Mouse (Mus musculus) hindbrain, postnatal 0 days (tissue): ENCODE data around the gene Fbxl19. TPM values are rescaled to one million over a fixed set of nuclear protein-coding genes. Genes with fewer than 3 reads are reported as not detected.

Experiments
- ATAC-seq: fragments of 200-750 bp; cut with Nextera tagmentation; 2 replicates; pipeline ENCODE4 v1.8.0; 2017; ENCODE audit warnings: mild to moderate bottlenecking, moderate TSS enrichment, moderate library complexity
- DNase-seq: peaks from one replicate; pipeline ENCODE4 v3.0.0-alpha.2; 2015; ENCODE audit warnings: low spot score
- H3K27ac ChIP-seq: fragments of 300-500 bp; sonication (generic); 2 replicates; pipeline ENCODE4 v1.5.1; 2014; ENCODE audit warnings: mild to moderate bottlenecking
- H3K27me3 ChIP-seq: fragments of 300-500 bp; sonication (generic); 2 replicates; pipeline ENCODE4 v1.6.1; 2014; ENCODE audit warnings: low read length, mixed read lengths; ENCODE audit not compliant: insufficient read depth
- H3K36me3 ChIP-seq: fragments of 300-500 bp; sonication (generic); 2 replicates; pipeline ENCODE4 v1.6.1; 2014; ENCODE audit warnings: low read length, mixed read lengths; ENCODE audit not compliant: insufficient read depth
- H3K4me1 ChIP-seq: fragments of 300-500 bp; sonication (generic); 2 replicates; pipeline ENCODE4 v1.6.1; 2014; ENCODE audit warnings: antibody characterized with exemption, low read length, mixed read lengths; ENCODE audit not compliant: insufficient read depth
- H3K4me2 ChIP-seq: fragments of 300-500 bp; sonication (generic); 2 replicates; pipeline ENCODE4 v1.6.1; 2014; ENCODE audit warnings: low read depth, mild to moderate bottlenecking, low read length, moderate library complexity, mixed read lengths
- H3K4me3 ChIP-seq: fragments of 300-500 bp; sonication (generic); 2 replicates; pipeline ENCODE4 v1.5.1; 2014; ENCODE audit warnings: low read length
- H3K9ac ChIP-seq: fragments of 300-500 bp; sonication (generic); replicated peaks from 2 replicates; pipeline ENCODE4 v1.6.1; 2014; ENCODE audit warnings: mild to moderate bottlenecking, low read length, moderate library complexity, mixed read lengths
- H3K9me3 ChIP-seq: fragments of 300-500 bp; sonication (generic); 2 replicates; pipeline ENCODE4 v1.6.1; 2016; ENCODE audit warnings: low read length, mixed read lengths
- CTCF ChIP-seq: IDR thresholded peaks from 2 replicates; pipeline ENCODE4 v1.5.1; 2016; ENCODE audit warnings: antibody characterized with exemption, control low read depth, low read depth
- WGBS: fragments of 180-500 bp; shearing (Covaris S2); extraction: QIAGEN DNeasy Blood & Tissue Kit; methylation state at CpG from one replicate; pipeline ENCODE4 v1.1.7; 2014; 5-methylcytosine and 5-hydroxymethylcytosine counted together
- polyA plus RNA-seq: library from polyadenylated mRNA; unstranded; fragments of >200 nt; fragmentation: Nextera tagmentation; extraction: Ambion mirVana; gene quantifications from 2 replicates; pipeline ENCODE4 v1.2.1, GENCODE M21; 2015
- total RNA-seq: library from RNA; depleted of rRNA; stranded (reverse); fragments of >200 nt; gene quantifications from 2 replicates; pipeline ENCODE4 v1.2.3, GENCODE M21; 2014

The Fbxl19 gene
- total and polyA plus RNA-seq, 2 experiments from 2014 or later = 7.0 to 192 TPM

DNA sequence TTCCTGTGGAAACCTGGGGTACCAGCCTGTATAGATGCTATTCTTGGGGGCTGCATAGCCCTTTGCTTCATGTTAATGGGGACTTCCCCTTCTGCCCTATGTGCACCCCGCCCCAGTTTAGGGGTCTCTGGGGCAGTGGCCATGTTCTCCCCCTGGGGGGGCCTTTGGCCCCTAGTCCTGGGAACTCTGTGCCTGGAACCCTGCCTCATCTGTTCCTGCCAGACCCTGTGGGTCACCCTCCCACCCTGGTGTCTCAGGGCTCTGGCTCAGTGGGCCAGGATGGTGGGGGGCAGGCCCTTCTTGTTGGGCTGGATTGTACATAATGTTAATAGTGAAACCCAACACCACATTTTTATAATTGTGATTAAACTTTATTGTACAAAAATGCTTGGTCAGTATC lies 55.4 kb downstream of the Fbxl19 start:
- H3K4me2 ChIP-seq = no peak overlapping the region
- no peak for TF ChIP-seq CTCF
- ATAC-seq (no peak), DNase-seq (no peak)
- no peak overlapping the region for H3K27ac ChIP-seq
- no peaks in the 10 kb centered on the region for H3K9me3 ChIP-seq
- 100% methylated on average over 1 of the region's 1 CpGs for WGBS
- H3K27me3 ChIP-seq = no peaks in the 10 kb centered on the region
- H3K4me3 ChIP-seq = no peak overlapping the region
- H3K4me1 ChIP-seq = 0 out of 2 replicates have a peak, but pooled peaks cover 6% of the 10 kb centered on the region
- H3K36me3 ChIP-seq = peaks cover 52% of the 10 kb centered on the region
- no peak overlapping the region for H3K9ac ChIP-seq

DNA sequence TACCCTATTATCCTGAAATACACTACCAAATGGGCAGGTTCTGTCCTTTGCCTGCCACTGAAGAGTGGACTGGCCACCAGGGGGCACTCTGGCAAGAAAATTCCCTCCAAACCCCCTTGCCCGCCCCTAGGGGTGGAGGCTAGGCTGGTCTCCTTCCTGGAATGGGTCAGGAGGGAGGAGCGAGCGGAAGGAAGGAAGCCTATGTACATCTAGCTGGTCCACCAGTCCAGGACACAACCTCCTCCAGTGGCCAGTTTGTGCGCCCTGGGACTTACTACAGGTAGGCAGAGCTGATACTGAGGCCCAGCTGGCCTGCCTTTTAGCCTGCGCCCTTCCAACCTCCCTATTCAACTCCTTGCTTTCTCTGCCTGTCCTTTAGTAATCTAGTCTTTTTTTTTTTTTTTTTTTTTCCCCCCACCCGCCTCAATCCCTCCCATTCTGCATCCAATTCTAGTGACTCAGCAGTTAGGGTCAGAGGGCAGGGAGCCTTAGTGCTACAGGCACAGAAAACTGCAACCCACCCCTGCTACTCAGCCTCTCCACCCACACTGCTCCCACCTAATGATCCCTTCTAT lies 56.2 kb downstream of the Fbxl19 start, which contains the start of gene Hsd3b7:
Gene Hsd3b7, plus strand, starts transcription at position 170 of the 575 bp plus-strand sequence.
- H3K9me3 ChIP-seq = no peaks in the 10 kb centered on the region
- peak within 1 kb of the TSS; percentile 36 for H3K4me2 ChIP-seq
- H3K4me3 ChIP-seq = peak within 1 kb of the TSS; percentile 10; the same call in 1 of the 2 replicates
- ATAC-seq (peak; percentile 84), DNase-seq (peak; percentile 91)
- H3K4me1 ChIP-seq = 0 out of 2 replicates have a peak, but pooled peaks cover 6% of the 10 kb centered on the region
- WGBS = 22% methylated on average over 6 of the region's 6 CpGs
- peak; percentile 99 for TF ChIP-seq CTCF
- H3K9ac ChIP-seq = peak within 1 kb of the TSS; percentile 24; the same call in 1 of the 2 replicates
- peaks cover 45% of the 10 kb centered on the region for H3K36me3 ChIP-seq
- H3K27me3 ChIP-seq = no peaks in the 10 kb centered on the region
- H3K27ac ChIP-seq = peak within 1 kb of the TSS; percentile 48; the same call in 1 of the 2 replicates

DNA sequence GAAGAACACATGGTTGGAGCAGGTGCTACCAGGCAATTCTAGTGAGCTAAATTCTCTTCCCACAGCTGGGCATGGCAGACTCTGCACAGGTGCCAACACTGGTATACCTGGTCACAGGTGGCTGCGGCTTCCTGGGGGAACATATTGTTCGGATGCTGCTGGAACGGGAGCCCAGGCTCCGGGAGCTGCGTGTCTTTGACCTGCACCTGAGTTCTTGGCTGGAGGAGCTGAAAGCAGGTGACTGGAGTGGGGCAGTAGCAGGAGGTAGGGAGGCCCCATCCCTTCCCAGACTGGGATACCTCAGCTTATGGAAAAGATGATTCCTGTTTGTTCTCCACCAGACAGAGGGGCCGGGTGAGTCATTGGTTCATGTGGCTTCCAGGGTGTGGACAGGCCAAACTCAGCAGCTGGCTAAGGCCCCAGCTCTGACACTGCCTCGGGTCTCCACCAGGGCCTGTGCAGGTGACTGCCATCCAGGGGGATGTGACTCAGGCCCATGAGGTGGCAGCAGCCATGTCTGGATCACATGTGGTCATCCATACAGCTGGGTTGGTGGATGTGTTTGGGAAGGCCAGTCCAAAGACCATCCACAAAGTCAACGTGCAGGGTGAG lies 56.8 kb downstream of the Fbxl19 start:
- H3K36me3 ChIP-seq = peaks cover 39% of the 10 kb centered on the region
- H3K9me3 ChIP-seq = no peaks in the 10 kb centered on the region
- no peak overlapping the region for H3K4me3 ChIP-seq
- H3K4me1 ChIP-seq = 0 out of 2 replicates have a peak, but pooled peaks cover 6% of the 10 kb centered on the region
- DNase-seq = no peak
- H3K4me2 ChIP-seq = peak overlapping the region; percentile 36
- ATAC-seq = peak; percentile 16; the same call in 1 of the 2 replicates
- TF ChIP-seq CTCF = no peak
- peak overlapping the region; percentile 45; the same call in 1 of the 2 replicates for H3K27ac ChIP-seq
- no peaks in the 10 kb centered on the region for H3K27me3 ChIP-seq
- H3K9ac ChIP-seq = peak overlapping the region; percentile 24; the same call in 1 of the 2 replicates
- 83% methylated on average over 8 of the region's 8 CpGs for WGBS

DNA sequence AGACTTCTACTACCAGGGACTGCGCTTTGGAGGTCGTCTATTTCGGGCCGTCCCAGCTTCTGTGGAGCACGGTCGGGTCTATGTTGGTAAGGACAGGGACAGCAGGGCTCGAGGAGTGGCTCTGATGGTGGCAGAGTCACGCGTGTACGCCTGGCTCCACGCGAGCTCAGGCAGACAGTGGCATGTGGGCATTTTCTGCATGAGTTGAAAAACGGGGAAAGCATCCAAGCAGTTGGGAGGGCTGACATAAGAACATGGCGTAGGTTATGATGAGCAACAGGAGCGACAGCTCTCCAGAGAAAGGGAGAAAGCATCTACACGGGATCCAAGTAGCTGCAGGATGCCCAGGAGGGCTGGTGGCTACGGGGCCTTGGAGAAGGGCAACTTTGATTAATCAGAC lies 58.0 kb downstream of the Fbxl19 start:
- no peak for ATAC-seq
- Histone ChIP-seq H3K4me1 (0 out of 2 replicates have a peak, but pooled peaks cover 6% of the 10 kb centered on the region), H3K9ac (no peak overlapping the region), H3K27ac (peak overlapping the region; percentile 11; the same call in 1 of the 2 replicates), H3K4me3 (no peak overlapping the region), H3K36me3 (peaks cover 27% of the 10 kb centered on the region), H3K9me3 (no peaks in the 10 kb centered on the region), H3K4me2 (no peak overlapping the region), H3K27me3 (no peaks in the 10 kb centered on the region)
- peak; percentile 23 for DNase-seq
- no peak for TF ChIP-seq CTCF
- 85% methylated on average over 17 of the region's 17 CpGs for WGBS

DNA sequence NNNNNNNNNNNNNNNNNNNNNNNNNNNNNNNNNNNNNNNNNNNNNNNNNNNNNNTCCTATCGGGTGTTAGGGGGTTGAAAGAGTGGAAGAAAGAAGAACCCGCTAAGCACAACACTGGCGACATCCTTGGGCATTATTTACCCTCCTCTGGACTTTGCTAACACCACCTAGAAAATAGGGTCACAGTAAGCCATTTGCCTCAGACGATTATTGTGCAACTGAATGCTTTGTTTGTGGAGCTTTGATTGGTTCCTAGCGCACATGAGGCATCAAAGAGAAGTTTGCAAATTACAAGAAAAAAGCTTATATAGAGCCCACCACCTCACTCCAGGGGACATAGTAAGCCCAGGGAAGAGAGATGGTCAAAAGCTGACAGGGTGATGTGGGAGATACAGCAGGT lies 64.5 kb downstream of the Fbxl19 start:
- no peak for TF ChIP-seq CTCF

DNA sequence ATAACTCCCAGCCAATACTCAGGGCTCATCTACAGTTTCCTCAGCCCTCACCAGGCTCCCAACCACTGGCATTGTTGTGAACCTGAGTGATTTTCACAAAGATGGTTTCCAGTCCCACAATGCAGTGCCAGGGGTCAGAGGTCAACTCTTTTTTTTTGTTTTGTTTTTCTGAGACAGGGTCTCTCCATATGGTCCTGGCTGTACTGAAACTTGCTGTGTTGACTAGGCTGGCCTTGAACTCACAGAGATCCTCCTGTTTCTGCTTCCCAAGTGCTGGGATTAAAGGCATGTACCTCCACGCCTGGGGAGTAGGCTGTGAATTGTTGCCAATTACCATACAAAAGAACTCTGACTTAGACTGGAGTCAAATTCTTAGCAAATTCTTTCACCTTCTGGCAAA lies 65.5 kb downstream of the Fbxl19 start:
- Histone ChIP-seq H3K27me3 (no peaks in the 10 kb centered on the region), H3K36me3 (peaks cover 39% of the 10 kb centered on the region), H3K9ac (no peak overlapping the region), H3K4me3 (no peak overlapping the region), H3K4me2 (no peak overlapping the region), H3K27ac (no peak overlapping the region), H3K9me3 (no peaks in the 10 kb centered on the region), H3K4me1 (no peaks in the 10 kb centered on the region)
- ATAC-seq = no peak
- no peak for TF ChIP-seq CTCF
- DNase-seq = no peak
- WGBS = 88% methylated on average over 1 of the region's 1 CpGs

More for the DNA sequence above, 64.5 kb downstream of the Fbxl19 start:
- Histone ChIP-seq H3K27me3 (no peaks in the 10 kb centered on the region), H3K9ac (no peak overlapping the region), H3K27ac (no peak overlapping the region), H3K36me3 (peaks cover 34% of the 10 kb centered on the region; the same call in 1 of the 2 replicates), H3K4me3 (no peak overlapping the region), H3K4me2 (no peak overlapping the region), H3K4me1 (no peaks in the 10 kb centered on the region), H3K9me3 (no peaks in the 10 kb centered on the region)
- ATAC-seq = no peak
- WGBS = 71% methylated on average over 5 of the region's 5 CpGs
- no peak for DNase-seq
